Mouse (Mus musculus): ENCODE measurements around the gene Tmem268. TPM values are rescaled to one million over a fixed set of nuclear protein-coding genes. Genes with fewer than 3 reads are reported as not detected.

Gene Tmem268
- polyA plus RNA-seq, 1 experiment = 0.04 TPM

- Histone ChIP-seq H3K36me3 (ENCODE audit: control insufficient read depth) (peaks cover 70% of the 10 kb centered on the region), H3K4me1 (ENCODE audit: control insufficient read depth) (peaks cover 22% of the 10 kb centered on the region), H3K4me3 (replicated peaks) (no peak overlapping the region), H3K9me3 (ENCODE audit: control insufficient read depth, low read length) (no peaks in the 10 kb centered on the region), H3K27me3 (ENCODE audit: control insufficient read depth) (no peaks in the 10 kb centered on the region)
- TF ChIP-seq TAL1 (IDR thresholded peaks at IDR 0.05; ENCODE audit: low read length) = no peak
- TF ChIP-seq GATA1 (IDR thresholded peaks at IDR 0.05; ENCODE audit: low read length) = no peak
Measured at GRCm38 (mm10) chr4:63552865-63553264, 5.7 kb upstream of the Tmem268 start.

DNA sequence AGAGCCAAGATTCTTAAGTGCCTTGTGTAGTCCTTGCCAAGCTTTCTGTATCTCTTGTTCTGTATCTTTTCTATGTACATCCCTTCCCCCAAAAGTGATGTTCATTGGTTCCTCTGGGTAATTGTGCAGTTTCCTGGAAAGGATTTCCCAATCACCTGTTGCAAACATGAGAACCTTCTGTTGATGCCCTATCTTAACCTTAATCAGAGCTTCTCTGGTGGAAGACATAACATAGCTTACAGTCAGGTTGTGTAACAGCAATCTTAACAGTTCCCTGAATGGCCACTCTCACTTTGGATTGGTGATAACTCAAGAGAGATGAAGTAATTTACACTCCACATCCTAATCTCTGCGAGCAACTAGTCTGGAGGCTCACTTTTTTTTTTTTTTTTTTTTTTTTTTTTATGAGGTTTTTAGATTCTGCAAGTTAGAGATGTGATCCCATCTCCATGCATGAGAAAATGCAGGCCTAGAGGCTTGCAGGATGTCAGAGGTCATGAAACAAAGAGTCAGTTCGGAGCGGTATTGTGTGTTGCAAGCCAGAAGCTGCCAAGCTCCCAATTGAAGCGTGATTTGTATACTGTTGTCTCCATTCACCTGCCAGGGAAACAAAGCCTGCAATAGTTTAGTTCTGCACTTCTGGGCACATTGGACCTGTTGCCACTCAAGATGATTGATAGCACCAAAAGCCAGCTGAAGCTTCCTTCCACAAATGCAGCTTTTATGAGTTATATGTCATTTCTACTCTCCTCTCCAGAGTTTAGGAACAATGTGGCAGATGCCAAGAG lies 4.6 kb upstream of the Tmem268 start:
- Histone ChIP-seq H3K36me3 (ENCODE audit: control insufficient read depth) (peaks cover 58% of the 10 kb centered on the region), H3K4me3 (replicated peaks) (no peak overlapping the region), H3K27me3 (ENCODE audit: control insufficient read depth) (no peaks in the 10 kb centered on the region), H3K4me1 (ENCODE audit: control insufficient read depth) (peaks cover 32% of the 10 kb centered on the region), H3K9me3 (ENCODE audit: control insufficient read depth, low read length) (no peaks in the 10 kb centered on the region)
- no peak for TF ChIP-seq TAL1 (IDR thresholded peaks at IDR 0.05; ENCODE audit: low read length)
- TF ChIP-seq GATA1 (IDR thresholded peaks at IDR 0.05; ENCODE audit: low read length) = no peak

GRCm38 (mm10) chr4:63554616-63555015 lies 4.0 kb upstream of the Tmem268 start:
- no peaks in the 10 kb centered on the region for H3K27me3 ChIP-seq (ENCODE audit: control insufficient read depth)
- no peak overlapping the region for H3K4me3 ChIP-seq (replicated peaks)
- no peaks in the 10 kb centered on the region for H3K9me3 ChIP-seq (ENCODE audit: control insufficient read depth, low read length)
- TF ChIP-seq GATA1 (IDR thresholded peaks at IDR 0.05; ENCODE audit: low read length) (no peak), TAL1 (IDR thresholded peaks at IDR 0.05; ENCODE audit: low read length) (no peak)
- H3K4me1 ChIP-seq (ENCODE audit: control insufficient read depth) = peaks cover 38% of the 10 kb centered on the region
- peaks cover 52% of the 10 kb centered on the region for H3K36me3 ChIP-seq (ENCODE audit: control insufficient read depth)

DNA sequence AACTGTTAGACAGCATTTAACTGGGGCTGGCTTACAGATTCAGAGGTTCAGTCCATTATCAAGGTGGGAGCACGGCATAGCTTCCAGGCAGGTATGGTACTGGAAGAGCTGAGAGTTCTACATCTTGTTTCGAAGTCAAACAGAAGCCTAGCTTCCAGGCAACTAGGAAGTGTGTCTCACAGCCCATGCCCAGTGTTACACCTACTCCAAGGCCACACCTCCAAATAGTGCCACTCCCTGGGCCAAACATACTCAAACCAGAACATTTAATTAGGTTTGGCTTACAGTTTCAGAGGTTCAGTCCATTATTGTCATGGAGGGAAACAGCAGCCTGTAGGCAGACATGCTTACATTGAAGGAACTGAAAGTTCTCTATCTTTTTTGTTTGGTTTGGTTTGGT lies 3.5 kb upstream of the Tmem268 start:
- Histone ChIP-seq H3K9me3 (ENCODE audit: control insufficient read depth, low read length) (no peaks in the 10 kb centered on the region), H3K4me3 (replicated peaks) (no peak overlapping the region), H3K36me3 (ENCODE audit: control insufficient read depth) (peaks cover 48% of the 10 kb centered on the region), H3K4me1 (ENCODE audit: control insufficient read depth) (peaks cover 43% of the 10 kb centered on the region), H3K27me3 (ENCODE audit: control insufficient read depth) (no peaks in the 10 kb centered on the region)
- TF ChIP-seq TAL1 (IDR thresholded peaks at IDR 0.05; ENCODE audit: low read length) = no peak
- no peak for TF ChIP-seq GATA1 (IDR thresholded peaks at IDR 0.05; ENCODE audit: low read length)

DNA sequence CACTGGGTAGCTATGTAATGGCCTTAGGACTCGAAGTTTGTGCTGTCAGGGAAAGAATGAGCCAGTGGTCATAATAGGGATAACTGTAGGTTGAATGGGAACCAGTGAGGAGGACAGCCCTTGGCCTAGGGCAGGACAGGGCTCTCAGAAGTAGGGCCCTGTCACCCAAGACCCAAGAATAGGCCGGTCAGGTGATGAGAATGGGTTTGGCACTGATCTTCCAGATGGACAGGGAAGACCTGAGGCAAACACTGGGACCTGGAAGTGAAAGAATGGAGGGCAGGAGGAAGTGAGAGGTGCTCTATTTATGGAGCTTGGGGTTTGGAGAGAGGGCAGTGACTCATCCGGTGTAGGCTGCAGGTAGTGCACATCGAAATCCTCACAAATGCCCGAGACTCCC lies 1.9 kb upstream of the Tmem268 start:
- Histone ChIP-seq H3K4me3 (replicated peaks) (no peak overlapping the region), H3K9me3 (ENCODE audit: control insufficient read depth, low read length) (no peaks in the 10 kb centered on the region), H3K4me1 (ENCODE audit: control insufficient read depth) (peaks cover 45% of the 10 kb centered on the region), H3K27me3 (ENCODE audit: control insufficient read depth) (no peaks in the 10 kb centered on the region), H3K36me3 (ENCODE audit: control insufficient read depth) (peaks cover 34% of the 10 kb centered on the region)
- TF ChIP-seq GATA1 (IDR thresholded peaks at IDR 0.05; ENCODE audit: low read length) (no peak), TAL1 (IDR thresholded peaks at IDR 0.05; ENCODE audit: low read length) (no peak)

- Histone ChIP-seq H3K4me3 (replicated peaks) (peak overlapping the region; percentile 77), H3K4me1 (ENCODE audit: control insufficient read depth) (peaks cover 45% of the 10 kb centered on the region), H3K36me3 (ENCODE audit: control insufficient read depth) (peaks cover 28% of the 10 kb centered on the region), H3K9me3 (ENCODE audit: control insufficient read depth, low read length) (no peaks in the 10 kb centered on the region), H3K27me3 (ENCODE audit: control insufficient read depth) (no peaks in the 10 kb centered on the region)
- no peak for TF ChIP-seq TAL1 (IDR thresholded peaks at IDR 0.05; ENCODE audit: low read length)
Measured at GRCm38 (mm10) chr4:63557124-63558059, 1.2 kb upstream of the Tmem268 start.

DNA sequence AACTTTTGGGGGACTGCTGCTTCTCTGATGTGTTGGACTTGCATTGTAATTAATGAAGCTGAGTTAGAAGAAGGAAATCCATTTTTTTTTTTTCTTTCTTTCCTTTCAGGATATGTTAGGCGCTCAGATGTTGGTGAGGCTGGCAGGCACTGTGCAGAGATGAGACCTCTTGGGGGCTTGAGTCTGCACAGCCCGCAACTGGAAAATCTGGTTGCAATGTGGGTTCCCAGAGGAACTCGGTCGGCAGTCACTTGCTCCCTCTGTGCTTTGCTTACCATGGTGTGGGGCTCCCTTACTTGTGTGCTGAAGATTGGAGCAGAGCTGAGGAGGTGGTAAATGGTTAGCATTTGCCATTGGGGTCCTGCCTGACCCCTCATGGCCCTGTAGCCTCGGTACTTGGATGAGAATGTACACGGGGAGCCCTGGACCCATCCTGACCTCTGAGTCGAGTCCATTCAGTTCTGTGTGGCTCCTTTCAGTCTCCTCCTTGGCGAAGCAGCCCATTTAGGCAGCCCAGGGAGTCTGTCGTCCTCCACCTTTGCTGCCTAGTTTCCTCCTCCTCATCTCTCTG lies 631 bp downstream of the Tmem268 start:
- peak overlapping the region; percentile 77 for H3K4me3 ChIP-seq (replicated peaks)
- H3K4me1 ChIP-seq (ENCODE audit: control insufficient read depth) = peaks cover 48% of the 10 kb centered on the region
- TF ChIP-seq GATA1 (IDR thresholded peaks at IDR 0.05; ENCODE audit: low read length) = no peak
- no peak for TF ChIP-seq TAL1 (IDR thresholded peaks at IDR 0.05; ENCODE audit: low read length)
- H3K27me3 ChIP-seq (ENCODE audit: control insufficient read depth) = no peaks in the 10 kb centered on the region
- no peaks in the 10 kb centered on the region for H3K9me3 ChIP-seq (ENCODE audit: control insufficient read depth, low read length)
- H3K36me3 ChIP-seq (ENCODE audit: control insufficient read depth) = peaks cover 24% of the 10 kb centered on the region

DNA sequence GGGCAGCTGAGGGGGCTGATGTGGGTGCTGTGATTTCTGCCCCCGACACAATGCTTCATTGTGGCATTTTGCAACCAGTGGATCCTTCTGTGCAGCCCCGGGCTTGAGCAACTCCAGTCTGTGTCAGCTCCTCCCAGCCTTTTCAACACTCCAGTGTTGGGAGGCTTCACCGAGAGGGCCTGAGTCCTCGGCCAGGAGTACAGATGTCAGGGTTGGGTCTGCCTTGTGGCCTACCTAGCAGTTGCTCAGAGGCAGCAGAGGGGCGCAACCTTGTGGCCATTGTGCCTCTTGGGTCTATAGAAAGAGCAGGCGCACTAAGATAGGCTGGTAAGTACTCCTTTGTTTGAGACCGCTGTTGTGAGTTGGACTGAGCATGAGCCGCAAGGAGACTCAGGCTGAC lies 1.5 kb downstream of the Tmem268 start:
- Histone ChIP-seq H3K4me3 (replicated peaks) (no peak overlapping the region), H3K9me3 (ENCODE audit: control insufficient read depth, low read length) (no peaks in the 10 kb centered on the region), H3K27me3 (ENCODE audit: control insufficient read depth) (no peaks in the 10 kb centered on the region), H3K4me1 (ENCODE audit: control insufficient read depth) (peaks cover 44% of the 10 kb centered on the region), H3K36me3 (ENCODE audit: control insufficient read depth) (peaks cover 25% of the 10 kb centered on the region)
- TF ChIP-seq GATA1 (IDR thresholded peaks at IDR 0.05; ENCODE audit: low read length) (no peak), TAL1 (IDR thresholded peaks at IDR 0.05; ENCODE audit: low read length) (no peak)

Measured in erythroblast, embryonic 14.5 days (primary cell).